Mouse (Mus musculus) ES-E14 (cell line): ENCODE data around the gene AC170998.1.

Experiments used
- MAFK ChIP-seq: IDR thresholded peaks from 2 replicates; pipeline ENCODE4 v1.6.1; 2014; ENCODE audit warnings: mild to moderate bottlenecking, low read depth, low read length, inconsistent platforms; ENCODE audit not compliant: insufficient read depth
- ZC3H11A ChIP-seq: IDR thresholded peaks from 2 replicates; pipeline ENCODE4 v1.6.1; 2012; ENCODE audit warnings: low read depth, mild to moderate bottlenecking, inconsistent platforms, low read length, borderline replicate concordance
- ZNF384 ChIP-seq: IDR thresholded peaks from 2 replicates; pipeline ENCODE4 v1.6.1; 2012; ENCODE audit warnings: low read depth, low read length, inconsistent platforms

DNA sequence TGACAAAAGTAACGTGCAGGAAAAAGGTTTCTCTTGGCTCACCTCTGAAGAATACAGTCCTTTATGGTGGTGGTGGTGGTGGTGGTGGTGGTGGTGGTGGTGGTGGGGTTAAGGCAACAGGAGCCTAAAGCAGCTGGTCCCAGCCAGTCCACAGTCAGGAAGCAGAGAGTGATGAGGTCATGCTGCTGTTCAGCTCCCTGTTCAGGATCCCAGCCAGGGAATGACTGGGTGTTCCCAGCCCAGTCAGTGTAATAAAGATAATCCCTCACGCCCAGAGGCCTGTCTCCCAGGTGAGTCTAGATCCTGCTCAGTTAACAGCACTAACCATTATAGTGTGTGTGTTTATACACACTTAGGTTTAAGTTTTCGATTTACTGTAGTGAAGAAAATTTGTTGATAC, 24.1 kb upstream of the AC170998.1 start:
- TF ChIP-seq MAFK (no peak), ZC3H11A (no peak), ZNF384 (no peak)
